8 mouse cellular contexts compared by ENCODE assay signal in genomic region chr11:58948542-58949479, GRCm38 (mm10). TPM values are rescaled to one million over a fixed set of nuclear protein-coding genes. Genes with fewer than 3 reads are reported as not detected.
DNase-seq lines count a peak whose midpoint lies in the region; ATAC-seq lines count a peak whose summit lies in the region.

Gene Hist3h2ba, plus strand, starts transcription at chr11:58948920.

- H3K27ac ChIP-seq in forebrain, embryonic 14.5 days (ENCODE audit: low read depth, low read length) = peak within 1 kb of the TSS; percentile 99
- H3K27ac ChIP-seq in hindbrain, embryonic 15.5 days (replicated peaks) = peak within 1 kb of the TSS; percentile 99

- no peaks in the 10 kb centered on the region for H3K36me3 ChIP-seq in forebrain, embryonic 14.5 days (ENCODE audit: control insufficient read depth, insufficient read depth, low read length)
- no peaks in the 10 kb centered on the region for H3K36me3 ChIP-seq in hindbrain, embryonic 15.5 days

- H3K27me3 ChIP-seq in forebrain, embryonic 14.5 days (replicated peaks; ENCODE audit: control insufficient read depth, insufficient read depth, low read length) = no peaks in the 10 kb centered on the region
- H3K27me3 ChIP-seq in hindbrain, embryonic 15.5 days = no peaks in the 10 kb centered on the region

- WGBS in forebrain, embryonic 14.5 days = under 1% methylated on average over 48 of the region's 48 CpGs
- WGBS in hindbrain, embryonic 15.5 days = under 1% methylated on average over 46 of the region's 48 CpGs

- H3K4me2 ChIP-seq in forebrain, embryonic 14.5 days (ENCODE audit: low read length) = peak within 1 kb of the TSS; percentile 77
- peak within 1 kb of the TSS; percentile 72 for H3K4me2 ChIP-seq in hindbrain, embryonic 15.5 days

- peak within 1 kb of the TSS; percentile 61 for H3K4me3 ChIP-seq in forebrain, embryonic 14.5 days (ENCODE audit: low read depth, low read length)
- peak within 1 kb of the TSS; percentile 51 for H3K4me3 ChIP-seq in hindbrain, embryonic 15.5 days

- no peaks in the 10 kb centered on the region for H3K9me3 ChIP-seq in forebrain, embryonic 14.5 days (replicated peaks; ENCODE audit: control insufficient read depth, low read length)
- no peaks in the 10 kb centered on the region for H3K9me3 ChIP-seq in hindbrain, embryonic 15.5 days

- H3K4me1 ChIP-seq in forebrain, embryonic 14.5 days (ENCODE audit: control insufficient read depth, insufficient read depth, low read length) = peaks cover 20% of the 10 kb centered on the region
- peaks cover 30% of the 10 kb centered on the region for H3K4me1 ChIP-seq in hindbrain, embryonic 15.5 days (replicated peaks)

- DNase-seq in MN1 (ENCODE audit: low spot score) = peak; percentile 99
- peak; percentile 89 for DNase-seq in cerebellum, adult 11-12 months
- DNase-seq in forebrain, embryonic 14.5 days (ENCODE audit: low spot score) = peak; percentile 99
- peak; percentile 80 for DNase-seq in layer of hippocampus, postnatal 36 days
- peak; percentile 29 for DNase-seq in lung, postnatal 14 days
- peak; percentile 72 for DNase-seq in retina, postnatal 7 days (ENCODE audit: low read depth, low spot score)
- DNase-seq in yolk sac, embryonic 10.5 days (ENCODE audit: low spot score) = no peak

- ATAC-seq in forebrain, embryonic 14.5 days = peak; percentile 89
- peak; percentile 93 for ATAC-seq in hindbrain, embryonic 15.5 days (ENCODE audit: low FRiP score, low read depth)

- H3K9ac ChIP-seq in forebrain, embryonic 14.5 days (ENCODE audit: low read length) = peak within 1 kb of the TSS; percentile 95
- peak within 1 kb of the TSS; percentile 88 for H3K9ac ChIP-seq in hindbrain, embryonic 15.5 days

RNA-seq across cellular contexts. Expression of gene Hist3h2ba, which starts in this region (rescaled TPM):
- polyA plus RNA-seq in forebrain, embryonic 14.5 days (2014; fragmentation: Nextera tagmentation; extraction: Ambion mirVana) = 279 and 359 TPM in 2 replicates
- polyA plus RNA-seq in hindbrain, embryonic 15.5 days (2015; fragmentation: Nextera tagmentation; extraction: Ambion mirVana) = 230 and 238 TPM in 2 replicates
- total RNA-seq in layer of hippocampus, postnatal 36 days (2021) = 10 to 100 TPM; 88.8 to 93.5 TPM
